Mouse (Mus musculus): ENCODE data around the gene 6430548M08Rik. TPM values are rescaled to one million over a fixed set of nuclear protein-coding genes. Genes with fewer than 3 reads are reported as not detected.

6430548M08Rik gene
- polyA plus RNA-seq, 1 experiment from 2014 or later, result 12.5 TPM

- WGBS, result 86% methylated on average over 8 of the region's 8 CpGs
- H3K9me3 ChIP-seq, result peaks cover 5% of the 10 kb centered on the region; the same call in 1 of the 2 replicates
- H3K4me3 ChIP-seq, result no peak overlapping the region
- peaks cover 48% of the 10 kb centered on the region for H3K4me1 ChIP-seq (replicated peaks)
- no peak overlapping the region for H3K27ac ChIP-seq
- H3K36me3 ChIP-seq, result no peaks in the 10 kb centered on the region
- peaks cover 9% of the 10 kb centered on the region; the same call in 1 of the 2 replicates for H3K27me3 ChIP-seq (ENCODE audit: insufficient read depth, poor library complexity, severe bottlenecking)
- DNase-seq (ENCODE audit: low spot score), result no peak
Measured at GRCm38 (mm10) chr8:120131158-120131557, 17.2 kb downstream of the 6430548M08Rik start.

GRCm38 (mm10) chr8:120133169-120133568 lies 19.2 kb downstream of the 6430548M08Rik start:
- Histone ChIP-seq H3K9me3 (peaks cover 5% of the 10 kb centered on the region; the same call in 1 of the 2 replicates), H3K4me1 (replicated peaks) (peaks cover 35% of the 10 kb centered on the region), H3K4me3 (no peak overlapping the region), H3K27ac (no peak overlapping the region), H3K36me3 (no peaks in the 10 kb centered on the region), H3K27me3 (ENCODE audit: insufficient read depth, poor library complexity, severe bottlenecking) (no peaks in the 10 kb centered on the region)
- WGBS, result 84% methylated on average over 7 of the region's 7 CpGs
- no peak for DNase-seq (ENCODE audit: low spot score)

GRCm38 (mm10) chr8:120135687-120136086 lies 21.7 kb downstream of the 6430548M08Rik start:
- DNase-seq (ENCODE audit: low spot score), result no peak
- no peak overlapping the region for H3K27ac ChIP-seq

GRCm38 (mm10) chr8:120136618-120137017 lies 22.7 kb downstream of the 6430548M08Rik start:
- no peak for DNase-seq (ENCODE audit: low spot score)
- Histone ChIP-seq H3K27ac (no peak overlapping the region), H3K4me3 (no peak overlapping the region), H3K36me3 (no peaks in the 10 kb centered on the region), H3K4me1 (replicated peaks) (peaks cover 23% of the 10 kb centered on the region), H3K9me3 (no peaks in the 10 kb centered on the region), H3K27me3 (ENCODE audit: insufficient read depth, poor library complexity, severe bottlenecking) (no peaks in the 10 kb centered on the region)
- WGBS, result 60% methylated on average over 7 of the region's 7 CpGs

More at GRCm38 (mm10) chr8:120135687-120136086, 21.7 kb downstream of the 6430548M08Rik start:
- peaks cover 18% of the 10 kb centered on the region; the same call in 1 of the 2 replicates for H3K4me1 ChIP-seq (replicated peaks)
- no peaks in the 10 kb centered on the region for H3K36me3 ChIP-seq
- H3K27me3 ChIP-seq (ENCODE audit: insufficient read depth, poor library complexity, severe bottlenecking), result no peaks in the 10 kb centered on the region
- WGBS, result 88% methylated on average over 7 of the region's 7 CpGs
- H3K4me3 ChIP-seq, result no peak overlapping the region
- H3K9me3 ChIP-seq, result no peaks in the 10 kb centered on the region

- Histone ChIP-seq H3K27ac (no peak overlapping the region), H3K27me3 (ENCODE audit: insufficient read depth, poor library complexity, severe bottlenecking) (no peaks in the 10 kb centered on the region), H3K36me3 (no peaks in the 10 kb centered on the region), H3K9me3 (no peaks in the 10 kb centered on the region), H3K4me1 (replicated peaks) (peaks cover 28% of the 10 kb centered on the region), H3K4me3 (no peak overlapping the region)
- WGBS, result 98% methylated on average over 2 of the region's 2 CpGs
- no peak for DNase-seq (ENCODE audit: low spot score)
Measured at GRCm38 (mm10) chr8:120138958-120139357, 25.0 kb downstream of the 6430548M08Rik start.

GRCm38 (mm10) chr8:120140769-120141168 lies 26.8 kb downstream of the 6430548M08Rik start:
- H3K4me1 ChIP-seq (replicated peaks), result peaks cover 42% of the 10 kb centered on the region
- no peaks in the 10 kb centered on the region for H3K27me3 ChIP-seq (ENCODE audit: insufficient read depth, poor library complexity, severe bottlenecking)
- H3K36me3 ChIP-seq, result 0 out of 2 replicates have a peak, but pooled peaks cover under 1% of the 10 kb centered on the region
- 77% methylated on average over 3 of the region's 3 CpGs for WGBS
- no peak overlapping the region for H3K27ac ChIP-seq
- H3K4me3 ChIP-seq, result no peak overlapping the region
- no peaks in the 10 kb centered on the region for H3K9me3 ChIP-seq
- DNase-seq (ENCODE audit: low spot score), result no peak

GRCm38 (mm10) chr8:120143911-120144651 lies 30.1 kb downstream of the 6430548M08Rik start:
- Histone ChIP-seq H3K27me3 (ENCODE audit: insufficient read depth, poor library complexity, severe bottlenecking) (no peaks in the 10 kb centered on the region), H3K4me1 (replicated peaks) (peaks cover 37% of the 10 kb centered on the region), H3K36me3 (0 out of 2 replicates have a peak, but pooled peaks cover 7% of the 10 kb centered on the region), H3K4me3 (no peak overlapping the region), H3K9me3 (no peaks in the 10 kb centered on the region), H3K27ac (peak overlapping the region; percentile 78)
- no peak for DNase-seq (ENCODE audit: low spot score)
- WGBS, result 63% methylated on average over 15 of the region's 15 CpGs

- Histone ChIP-seq H3K4me3 (no peak overlapping the region), H3K9me3 (no peaks in the 10 kb centered on the region), H3K36me3 (0 out of 2 replicates have a peak, but pooled peaks cover 7% of the 10 kb centered on the region), H3K27ac (peak overlapping the region; percentile 78), H3K27me3 (ENCODE audit: insufficient read depth, poor library complexity, severe bottlenecking) (no peaks in the 10 kb centered on the region), H3K4me1 (replicated peaks) (peaks cover 37% of the 10 kb centered on the region)
- no peak for DNase-seq (ENCODE audit: low spot score)
- 64% methylated on average over 12 of the region's 12 CpGs for WGBS
Measured at GRCm38 (mm10) chr8:120144652-120145301, 30.8 kb downstream of the 6430548M08Rik start.

GRCm38 (mm10) chr8:120146051-120146450 lies 32.1 kb downstream of the 6430548M08Rik start:
- Histone ChIP-seq H3K27ac (no peak overlapping the region), H3K36me3 (0 out of 2 replicates have a peak, but pooled peaks cover 11% of the 10 kb centered on the region), H3K9me3 (no peaks in the 10 kb centered on the region), H3K4me3 (no peak overlapping the region), H3K4me1 (replicated peaks) (peaks cover 35% of the 10 kb centered on the region), H3K27me3 (ENCODE audit: insufficient read depth, poor library complexity, severe bottlenecking) (no peaks in the 10 kb centered on the region)
- no peak for DNase-seq (ENCODE audit: low spot score)
- 81% methylated on average over 1 of the region's 1 CpGs for WGBS

- H3K9me3 ChIP-seq, result no peaks in the 10 kb centered on the region
- no peaks in the 10 kb centered on the region for H3K27me3 ChIP-seq (ENCODE audit: insufficient read depth, poor library complexity, severe bottlenecking)
- no peak overlapping the region for H3K27ac ChIP-seq
- WGBS, result 83% methylated on average over 12 of the region's 12 CpGs
- H3K4me1 ChIP-seq (replicated peaks), result peaks cover 40% of the 10 kb centered on the region
- no peak for DNase-seq (ENCODE audit: low spot score)
- H3K4me3 ChIP-seq, result no peak overlapping the region
- peaks cover 20% of the 10 kb centered on the region; the same call in 1 of the 2 replicates for H3K36me3 ChIP-seq
Measured at GRCm38 (mm10) chr8:120150028-120150427, 36.1 kb downstream of the 6430548M08Rik start.

GRCm38 (mm10) chr8:120151151-120151550 lies 37.2 kb downstream of the 6430548M08Rik start:
- peaks cover 45% of the 10 kb centered on the region for H3K4me1 ChIP-seq (replicated peaks)
- DNase-seq (ENCODE audit: low spot score), result no peak
- H3K27ac ChIP-seq, result no peak overlapping the region
- no peak overlapping the region for H3K4me3 ChIP-seq
- H3K27me3 ChIP-seq (ENCODE audit: insufficient read depth, poor library complexity, severe bottlenecking), result no peaks in the 10 kb centered on the region
- 65% methylated on average over 9 of the region's 9 CpGs for WGBS
- H3K36me3 ChIP-seq, result peaks cover 16% of the 10 kb centered on the region; the same call in 1 of the 2 replicates
- no peaks in the 10 kb centered on the region for H3K9me3 ChIP-seq

GRCm38 (mm10) chr8:120152636-120153035 lies 38.7 kb downstream of the 6430548M08Rik start:
- Histone ChIP-seq H3K27me3 (ENCODE audit: insufficient read depth, poor library complexity, severe bottlenecking) (no peaks in the 10 kb centered on the region), H3K36me3 (peaks cover 12% of the 10 kb centered on the region; the same call in 1 of the 2 replicates), H3K9me3 (no peaks in the 10 kb centered on the region), H3K27ac (peak overlapping the region; percentile 4), H3K4me3 (no peak overlapping the region), H3K4me1 (replicated peaks) (peaks cover 58% of the 10 kb centered on the region)
- 69% methylated on average over 7 of the region's 7 CpGs for WGBS
- DNase-seq (ENCODE audit: low spot score), result no peak

GRCm38 (mm10) chr8:120160366-120160765 lies 46.4 kb downstream of the 6430548M08Rik start:
- DNase-seq (ENCODE audit: low spot score), result no peak
- WGBS, result 85% methylated on average over 8 of the region's 8 CpGs
- no peak overlapping the region for H3K4me3 ChIP-seq
- H3K9me3 ChIP-seq, result no peaks in the 10 kb centered on the region
- peaks cover 73% of the 10 kb centered on the region for H3K4me1 ChIP-seq (replicated peaks)
- H3K36me3 ChIP-seq, result no peaks in the 10 kb centered on the region
- peak overlapping the region; percentile 65; the same call in 1 of the 2 replicates for H3K27ac ChIP-seq
- H3K27me3 ChIP-seq (ENCODE audit: insufficient read depth, poor library complexity, severe bottlenecking), result no peaks in the 10 kb centered on the region; the same call in 1 of the 2 replicates

All from hindbrain, embryonic 10.5 days (tissue).